Mouse (Mus musculus): ENCODE results near the gene Man2a1. TPM values are rescaled to one million over a fixed set of nuclear protein-coding genes. Genes with fewer than 3 reads are reported as not detected.

Man2a1 gene
- polyA plus RNA-seq, 1 experiment from 2014 or later, result 5.1 TPM

DNA sequence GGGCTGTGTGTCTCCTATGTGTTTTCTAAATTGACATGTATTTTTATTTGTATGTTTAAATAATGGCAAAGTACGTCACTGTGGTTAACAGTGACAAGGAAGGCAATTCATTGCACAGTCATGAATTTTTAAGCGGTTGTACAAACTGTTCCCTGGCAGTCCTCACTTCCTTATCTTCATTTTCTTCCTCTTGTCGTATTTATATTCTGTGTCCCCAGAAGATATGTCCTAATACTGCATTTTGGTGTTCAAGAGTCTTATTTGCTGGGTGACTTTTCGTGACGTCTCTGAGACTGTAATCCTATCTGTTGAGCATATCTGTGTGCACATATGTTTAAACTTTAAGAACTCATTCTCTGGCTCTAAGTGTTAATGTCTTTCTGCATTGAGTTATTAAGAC lies 120.6 kb downstream of the Man2a1 start:
- Histone ChIP-seq H3K27me3 (ENCODE audit: control insufficient read depth, insufficient read depth, low read length) (no peaks in the 10 kb centered on the region), H3K9me3 (ENCODE audit: control insufficient read depth, low read length) (no peaks in the 10 kb centered on the region), H3K36me3 (ENCODE audit: control insufficient read depth, insufficient read depth, low read length) (no peaks in the 10 kb centered on the region), H3K4me3 (replicated peaks; ENCODE audit: low read depth, low read length) (no peak overlapping the region), H3K4me2 (ENCODE audit: low read length) (no peak overlapping the region), H3K9ac (replicated peaks; ENCODE audit: low read length) (no peak overlapping the region), H3K4me1 (ENCODE audit: control insufficient read depth, insufficient read depth, low read length) (no peaks in the 10 kb centered on the region), H3K27ac (replicated peaks; ENCODE audit: low read depth, low read length) (no peak overlapping the region)
- no peak for ATAC-seq (ENCODE audit: low FRiP score, low TSS enrichment)
- WGBS, result 91% methylated on average over 5 of the region's 5 CpGs
- DNase-seq, result no peak

DNA sequence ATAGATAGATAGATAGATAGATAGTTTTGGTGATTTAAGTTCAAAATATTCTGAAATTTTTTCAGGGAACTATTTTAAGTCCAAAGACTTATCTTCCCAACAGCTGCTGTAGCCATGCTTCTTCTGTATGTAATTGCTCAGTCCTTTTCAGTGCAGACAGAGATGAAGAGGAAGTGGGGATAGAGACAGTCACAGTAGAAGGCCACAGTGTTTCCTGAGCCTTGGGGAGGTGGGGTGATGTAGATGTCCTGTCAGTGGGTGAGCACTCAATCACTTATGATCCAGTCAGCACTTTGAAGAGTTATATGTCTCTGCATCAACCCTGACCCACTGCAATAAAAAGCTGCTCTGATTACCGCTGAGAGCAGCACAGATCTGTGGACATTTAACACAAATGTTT lies 122.6 kb downstream of the Man2a1 start:
- Histone ChIP-seq H3K9me3 (ENCODE audit: control insufficient read depth, low read length) (no peaks in the 10 kb centered on the region), H3K4me3 (replicated peaks; ENCODE audit: low read depth, low read length) (no peak overlapping the region), H3K4me1 (ENCODE audit: control insufficient read depth, insufficient read depth, low read length) (no peaks in the 10 kb centered on the region), H3K27me3 (ENCODE audit: control insufficient read depth, insufficient read depth, low read length) (no peaks in the 10 kb centered on the region), H3K4me2 (ENCODE audit: low read length) (no peak overlapping the region), H3K9ac (replicated peaks; ENCODE audit: low read length) (no peak overlapping the region), H3K27ac (replicated peaks; ENCODE audit: low read depth, low read length) (no peak overlapping the region), H3K36me3 (ENCODE audit: control insufficient read depth, insufficient read depth, low read length) (no peaks in the 10 kb centered on the region)
- DNase-seq (no peak), ATAC-seq (ENCODE audit: low FRiP score, low TSS enrichment) (no peak)
- WGBS, result 95% methylated on average over 1 of the region's 1 CpGs

- Histone ChIP-seq H3K4me1 (ENCODE audit: control insufficient read depth, insufficient read depth, low read length) (no peaks in the 10 kb centered on the region), H3K9me3 (ENCODE audit: control insufficient read depth, low read length) (no peaks in the 10 kb centered on the region), H3K36me3 (ENCODE audit: control insufficient read depth, insufficient read depth, low read length) (no peaks in the 10 kb centered on the region), H3K27ac (replicated peaks; ENCODE audit: low read depth, low read length) (no peak overlapping the region), H3K9ac (replicated peaks; ENCODE audit: low read length) (no peak overlapping the region), H3K27me3 (ENCODE audit: control insufficient read depth, insufficient read depth, low read length) (no peaks in the 10 kb centered on the region), H3K4me3 (replicated peaks; ENCODE audit: low read depth, low read length) (no peak overlapping the region), H3K4me2 (ENCODE audit: low read length) (no peak overlapping the region)
- WGBS, result 90% methylated on average over 3 of the region's 3 CpGs
- DNase-seq (no peak), ATAC-seq (ENCODE audit: low FRiP score, low TSS enrichment) (no peak)
Measured at GRCm38 (mm10) chr17:64725214-64725613, 124.7 kb downstream of the Man2a1 start.

- no peaks in the 10 kb centered on the region for H3K27me3 ChIP-seq (ENCODE audit: control insufficient read depth, insufficient read depth, low read length)
- 94% methylated on average over 7 of the region's 7 CpGs for WGBS
- no peak overlapping the region for H3K4me2 ChIP-seq (ENCODE audit: low read length)
- H3K9ac ChIP-seq (replicated peaks; ENCODE audit: low read length), result no peak overlapping the region
- no peak overlapping the region for H3K27ac ChIP-seq (replicated peaks; ENCODE audit: low read depth, low read length)
- H3K36me3 ChIP-seq (ENCODE audit: control insufficient read depth, insufficient read depth, low read length), result no peaks in the 10 kb centered on the region
- no peak for DNase-seq
- no peaks in the 10 kb centered on the region for H3K4me1 ChIP-seq (ENCODE audit: control insufficient read depth, insufficient read depth, low read length)
- no peak overlapping the region for H3K4me3 ChIP-seq (replicated peaks; ENCODE audit: low read depth, low read length)
- ATAC-seq (ENCODE audit: low FRiP score, low TSS enrichment), result no peak
- no peaks in the 10 kb centered on the region for H3K9me3 ChIP-seq (ENCODE audit: control insufficient read depth, low read length)
Measured at GRCm38 (mm10) chr17:64726032-64726431, 125.5 kb downstream of the Man2a1 start.

- Histone ChIP-seq H3K4me2 (ENCODE audit: low read length) (no peak overlapping the region), H3K9ac (replicated peaks; ENCODE audit: low read length) (no peak overlapping the region), H3K36me3 (ENCODE audit: control insufficient read depth, insufficient read depth, low read length) (peaks cover 8% of the 10 kb centered on the region; the same call in 1 of the 2 replicates), H3K27me3 (ENCODE audit: control insufficient read depth, insufficient read depth, low read length) (no peaks in the 10 kb centered on the region), H3K4me1 (ENCODE audit: control insufficient read depth, insufficient read depth, low read length) (no peaks in the 10 kb centered on the region), H3K27ac (replicated peaks; ENCODE audit: low read depth, low read length) (no peak overlapping the region), H3K4me3 (replicated peaks; ENCODE audit: low read depth, low read length) (no peak overlapping the region), H3K9me3 (ENCODE audit: control insufficient read depth, low read length) (no peaks in the 10 kb centered on the region)
- ATAC-seq (ENCODE audit: low FRiP score, low TSS enrichment) (no peak), DNase-seq (no peak)
- WGBS, result 94% methylated on average over 4 of the region's 4 CpGs
Measured at GRCm38 (mm10) chr17:64735492-64735891, 135.0 kb downstream of the Man2a1 start.

GRCm38 (mm10) chr17:64737918-64738317 lies 137.4 kb downstream of the Man2a1 start:
- H3K27ac ChIP-seq (replicated peaks; ENCODE audit: low read depth, low read length), result no peak overlapping the region
- H3K36me3 ChIP-seq (ENCODE audit: control insufficient read depth, insufficient read depth, low read length), result peaks cover 13% of the 10 kb centered on the region
- no peaks in the 10 kb centered on the region for H3K9me3 ChIP-seq (ENCODE audit: control insufficient read depth, low read length)
- no peaks in the 10 kb centered on the region for H3K4me1 ChIP-seq (ENCODE audit: control insufficient read depth, insufficient read depth, low read length)
- ATAC-seq (ENCODE audit: low FRiP score, low TSS enrichment), result no peak
- no peak overlapping the region for H3K4me3 ChIP-seq (replicated peaks; ENCODE audit: low read depth, low read length)
- no peak overlapping the region for H3K9ac ChIP-seq (replicated peaks; ENCODE audit: low read length)
- H3K27me3 ChIP-seq (ENCODE audit: control insufficient read depth, insufficient read depth, low read length), result no peaks in the 10 kb centered on the region
- DNase-seq, result no peak
- 91% methylated on average over 1 of the region's 1 CpGs for WGBS
- no peak overlapping the region for H3K4me2 ChIP-seq (ENCODE audit: low read length)

DNA sequence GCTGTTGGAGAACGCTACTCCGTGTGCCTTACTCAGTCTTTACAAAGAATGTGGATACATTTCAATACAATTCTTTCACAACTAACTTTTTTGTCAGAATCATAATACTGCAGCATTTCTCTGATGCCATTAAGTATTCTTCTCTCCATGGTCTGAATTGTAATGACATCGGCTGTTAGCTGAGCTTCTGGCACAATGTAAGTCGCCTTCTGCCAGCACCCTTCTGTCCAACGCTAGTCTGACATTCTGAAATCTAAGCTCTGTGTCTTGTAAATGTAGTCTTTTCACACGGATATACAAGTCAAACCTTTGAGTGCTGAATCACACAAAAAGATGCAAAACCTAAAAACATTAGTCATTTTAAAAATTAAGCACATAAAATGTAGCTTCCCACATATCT lies 138.6 kb downstream of the Man2a1 start:
- Histone ChIP-seq H3K27ac (replicated peaks; ENCODE audit: low read depth, low read length) (no peak overlapping the region), H3K27me3 (ENCODE audit: control insufficient read depth, insufficient read depth, low read length) (no peaks in the 10 kb centered on the region), H3K4me1 (ENCODE audit: control insufficient read depth, insufficient read depth, low read length) (no peaks in the 10 kb centered on the region), H3K4me2 (ENCODE audit: low read length) (no peak overlapping the region), H3K36me3 (ENCODE audit: control insufficient read depth, insufficient read depth, low read length) (peaks cover 10% of the 10 kb centered on the region), H3K4me3 (replicated peaks; ENCODE audit: low read depth, low read length) (no peak overlapping the region), H3K9me3 (ENCODE audit: control insufficient read depth, low read length) (no peaks in the 10 kb centered on the region), H3K9ac (replicated peaks; ENCODE audit: low read length) (no peak overlapping the region)
- 81% methylated on average over 6 of the region's 6 CpGs for WGBS
- ATAC-seq (ENCODE audit: low FRiP score, low TSS enrichment) (no peak), DNase-seq (no peak)

- Histone ChIP-seq H3K9me3 (ENCODE audit: control insufficient read depth, low read length) (no peaks in the 10 kb centered on the region), H3K27ac (replicated peaks; ENCODE audit: low read depth, low read length) (no peak overlapping the region), H3K9ac (replicated peaks; ENCODE audit: low read length) (no peak overlapping the region), H3K27me3 (ENCODE audit: control insufficient read depth, insufficient read depth, low read length) (no peaks in the 10 kb centered on the region), H3K4me1 (ENCODE audit: control insufficient read depth, insufficient read depth, low read length) (no peaks in the 10 kb centered on the region), H3K4me3 (replicated peaks; ENCODE audit: low read depth, low read length) (no peak overlapping the region), H3K4me2 (ENCODE audit: low read length) (no peak overlapping the region), H3K36me3 (ENCODE audit: control insufficient read depth, insufficient read depth, low read length) (peaks cover 13% of the 10 kb centered on the region)
- no peak for ATAC-seq (ENCODE audit: low FRiP score, low TSS enrichment)
- DNase-seq, result no peak
- 97% methylated on average over 6 of the region's 6 CpGs for WGBS
Measured at GRCm38 (mm10) chr17:64742715-64743605, 142.4 kb downstream of the Man2a1 start.

Measured in midbrain, embryonic 14.5 days (tissue).